In the genomic region with DNA sequence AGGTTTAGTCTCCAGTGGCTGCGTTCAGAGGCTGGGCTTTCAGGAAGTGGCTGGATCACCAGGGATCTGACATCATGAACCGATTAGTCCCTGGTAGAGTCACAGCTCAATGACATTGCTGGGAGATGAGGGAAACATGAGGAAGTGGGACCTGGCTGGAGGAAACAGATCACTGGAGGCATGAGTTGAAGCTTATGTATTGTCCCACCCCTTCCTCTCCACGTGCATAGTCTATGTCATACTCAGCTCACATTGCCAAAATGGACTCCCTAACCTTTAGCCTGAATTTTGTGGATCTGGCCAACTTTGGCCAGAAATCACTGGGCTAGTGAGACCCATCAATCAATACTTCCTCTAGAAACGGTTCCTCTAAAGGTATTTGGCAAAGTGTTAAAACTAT, we compare ENCODE assay signal across 33 mouse cellular contexts. TPM values are rescaled to one million over a fixed set of nuclear protein-coding genes. Genes with fewer than 3 reads are reported as not detected.
DNase-seq lines count a peak whose midpoint lies in the region; ATAC-seq and TF ChIP-seq lines count a peak whose summit lies in the region.
"Had no signal": no experiment of that assay in that cellular context is flagged by ENCODE, and none has a peak within 500 bp of the region (broad histone marks: within the 10 kb centered on the region; RNA-seq: fewer than 3 reads in every experiment).

No protein-coding gene starts in this region.

- peaks cover 23% of the 10 kb centered on the region for H3K27me3 ChIP-seq in liver, postnatal 0 days (ENCODE audit: insufficient read depth, low read length)
- peaks cover 50% of the 10 kb centered on the region for H3K27me3 ChIP-seq in liver, embryonic 12.5 days (replicated peaks)
- peaks cover 21% of the 10 kb centered on the region for H3K27me3 ChIP-seq in hindbrain, embryonic 12.5 days

- no peak for TF ChIP-seq EP300 in liver, postnatal 0 days (IDR thresholded peaks at IDR 0.05; ENCODE audit: low read depth)

- TF ChIP-seq CTCF in liver, postnatal 0 days (IDR thresholded peaks at IDR 0.05; ENCODE audit: low read depth): no peak

- H3K4me2 ChIP-seq in liver, postnatal 0 days (ENCODE audit: low read depth, low read length): no peak overlapping the region
- no peak overlapping the region for H3K4me2 ChIP-seq in liver, embryonic 12.5 days
- H3K4me2 ChIP-seq in hindbrain, embryonic 12.5 days (replicated peaks): no peak overlapping the region
- H3K4me2 ChIP-seq: embryonic facial prominence, embryonic 13.5 days; forebrain, embryonic 12.5 days; heart, embryonic 12.5 days; heart, embryonic 15.5 days; hindbrain, embryonic 14.5 days had no signal

- no peak overlapping the region for H3K9ac ChIP-seq in liver, postnatal 0 days (replicated peaks)
- H3K9ac ChIP-seq in liver, embryonic 12.5 days: no peak overlapping the region
- no peak overlapping the region for H3K9ac ChIP-seq in hindbrain, embryonic 12.5 days
- H3K9ac ChIP-seq: embryonic facial prominence, embryonic 13.5 days; forebrain, embryonic 12.5 days; heart, embryonic 12.5 days; heart, embryonic 15.5 days; hindbrain, embryonic 14.5 days had no signal

- no peak overlapping the region for H3K4me3 ChIP-seq in liver, postnatal 0 days (ENCODE audit: low read depth, low read length)
- no peak overlapping the region for H3K4me3 ChIP-seq in liver, embryonic 12.5 days
- H3K4me3 ChIP-seq in hindbrain, embryonic 12.5 days: no peak overlapping the region
- H3K4me3 ChIP-seq: embryonic facial prominence, embryonic 10.5 days; embryonic facial prominence, embryonic 13.5 days; erythroblast, embryonic 14.5 days; forebrain, embryonic 12.5 days; gastrocnemius, adult 2 months; heart, embryonic 12.5 days; heart, embryonic 15.5 days; hindbrain, embryonic 10.5 days had no signal

- no peak overlapping the region for H3K27ac ChIP-seq in liver, postnatal 0 days (ENCODE audit: low read depth)
- H3K27ac ChIP-seq in liver, embryonic 12.5 days: no peak overlapping the region
- no peak overlapping the region for H3K27ac ChIP-seq in hindbrain, embryonic 12.5 days
- H3K27ac ChIP-seq: embryonic facial prominence, embryonic 10.5 days; embryonic facial prominence, embryonic 13.5 days; forebrain, embryonic 12.5 days; gastrocnemius, adult 2 months; heart, embryonic 15.5 days; hindbrain, embryonic 10.5 days; hindbrain, embryonic 14.5 days; hindbrain, postnatal 0 days had no signal

- ATAC-seq in liver, postnatal 0 days: peak; percentile 86
- no peak for ATAC-seq in liver, embryonic 12.5 days
- peak; percentile 64 for ATAC-seq in common myeloid progenitor, adult 5-6 weeks (replicated peaks; ENCODE audit: low read depth, poor library complexity, severe bottlenecking)
- ATAC-seq in megakaryocyte progenitor cell, adult 5-6 weeks (replicated peaks; ENCODE audit: poor library complexity): peak; percentile 75
- no peak for ATAC-seq in hindbrain, embryonic 12.5 days (ENCODE audit: low FRiP score)
- ATAC-seq in activated CD4-positive, CD25-positive, alpha-beta regulatory T cell, adult 4 months: no peak
- ATAC-seq: CD4-positive, CD25-positive, alpha-beta regulatory T cell, adult 4 months; forebrain, embryonic 16.5 days; hindbrain, postnatal 0 days; inflammation-experienced regulatory T-cells, adult 6 months had no signal

- H3K9me3 ChIP-seq in liver, postnatal 0 days (ENCODE audit: low read length): no peaks in the 10 kb centered on the region
- H3K9me3 ChIP-seq in liver, embryonic 12.5 days (replicated peaks): no peaks in the 10 kb centered on the region
- no peaks in the 10 kb centered on the region for H3K9me3 ChIP-seq in hindbrain, embryonic 12.5 days (replicated peaks)
- H3K9me3 ChIP-seq: embryonic facial prominence, embryonic 10.5 days; embryonic facial prominence, embryonic 13.5 days; forebrain, embryonic 12.5 days; heart, embryonic 12.5 days; heart, embryonic 15.5 days; hindbrain, embryonic 10.5 days had no signal

- H3K36me3 ChIP-seq in liver, postnatal 0 days (replicated peaks; ENCODE audit: insufficient read depth, low read length): no peaks in the 10 kb centered on the region
- H3K36me3 ChIP-seq in liver, embryonic 12.5 days: no peaks in the 10 kb centered on the region
- no peaks in the 10 kb centered on the region for H3K36me3 ChIP-seq in hindbrain, embryonic 12.5 days
- H3K36me3 ChIP-seq: embryonic facial prominence, embryonic 10.5 days; embryonic facial prominence, embryonic 13.5 days; forebrain, embryonic 12.5 days; heart, embryonic 12.5 days; heart, embryonic 15.5 days; hindbrain, embryonic 10.5 days had no signal

- H3K4me1 ChIP-seq in liver, postnatal 0 days (ENCODE audit: insufficient read depth): peaks cover 3% of the 10 kb centered on the region; the same call in 1 of the 2 replicates
- no peaks in the 10 kb centered on the region for H3K4me1 ChIP-seq in liver, embryonic 12.5 days
- peaks cover 8% of the 10 kb centered on the region for H3K4me1 ChIP-seq in hindbrain, embryonic 12.5 days

- 30% methylated on average over 4 of the region's 4 CpGs for WGBS in liver, postnatal 0 days (ENCODE audit: insufficient replicate concordance)
- 27% methylated on average over 4 of the region's 4 CpGs for WGBS in liver, embryonic 12.5 days (ENCODE audit: insufficient replicate concordance)
- WGBS in hindbrain, embryonic 12.5 days: 74% methylated on average over 4 of the region's 4 CpGs

- DNase-seq in liver, postnatal 0 days: no peak
- no peak for DNase-seq in frontal cortex, postnatal 36 days (ENCODE audit: low spot score in 2 of 2)
- DNase-seq: adrenal gland, adult 2 months; adrenal gland, postnatal 14 days; cerebellum, adult 11 months; cerebellum, adult 2 months; cerebellum, adult 9-11 months; cerebellum, postnatal 25 days; embryo, embryonic 11 days; gastrocnemius, adult 2 months; gastrocnemius, postnatal 14 days; heart, adult 18-20 months; heart, postnatal 10 days; heart, postnatal 36 days had no signal

RNA-seq across cellular contexts. Expression of a gene that starts 5.4 kb away (rescaled TPM):
- polyA plus RNA-seq in liver, postnatal 0 days (2015; fragmentation: Nextera tagmentation; extraction: Ambion mirVana): 0.06 and 0.13 TPM in 2 replicates
- 0.04 and 0.08 TPM in 2 replicates for polyA plus RNA-seq in liver, embryonic 12.5 days (2016; fragmentation: Nextera tagmentation; extraction: Ambion mirVana)
- total RNA-seq in common myeloid progenitor, adult 5-6 weeks (2017): 0.09 TPM in 1 of 2 replicates, not detected in the other
- not detected in 2 replicates for total RNA-seq in megakaryocyte progenitor cell, adult 5-6 weeks (2015)
- not detected in 2 replicates for total RNA-seq in megakaryocyte progenitor cell, adult 5-6 weeks (2017)
- polyA plus RNA-seq in hindbrain, embryonic 12.5 days (2016; fragmentation: Nextera tagmentation; extraction: Ambion mirVana): 0.27 and 0.52 TPM in 2 replicates
- polyA plus RNA-seq in activated CD4-positive, CD25-positive, alpha-beta regulatory T cell, adult 4 months (2017; shearing (Covaris generic)): under 1 TPM; 0.11 to 0.13 TPM
- total RNA-seq: gastrocnemius, adult 2 months; MEL had no signal
- polyA plus RNA-seq: C2C12; CD4-positive, CD25-positive, alpha-beta regulatory T cell, adult 4 months; erythroblast, embryonic 14.5 days had no signal

Comparison
In these comparisons a context has a peak if more than half of its experiments do, and no peak if none do; other contexts are left out.
1. ATAC-seq: peak in liver, postnatal 0 days (single experiment), common myeloid progenitor, adult 5-6 weeks (single experiment) and megakaryocyte progenitor cell, adult 5-6 weeks (single experiment); none in liver, embryonic 12.5 days (single experiment), hindbrain, embryonic 12.5 days (single experiment) and activated CD4-positive, CD25-positive, alpha-beta regulatory T cell, adult 4 months (single experiment).